Mouse (Mus musculus) heart, adult 9 months (tissue): ENCODE measurements around the gene Snd1.

Source experiments
- DNase-seq, 2 experiments: peaks; one replicate each; pipeline ENCODE4 v3.0.0; 2022; ENCODE audit warnings: low spot score in 2 of 2

Snd1 gene

DNA sequence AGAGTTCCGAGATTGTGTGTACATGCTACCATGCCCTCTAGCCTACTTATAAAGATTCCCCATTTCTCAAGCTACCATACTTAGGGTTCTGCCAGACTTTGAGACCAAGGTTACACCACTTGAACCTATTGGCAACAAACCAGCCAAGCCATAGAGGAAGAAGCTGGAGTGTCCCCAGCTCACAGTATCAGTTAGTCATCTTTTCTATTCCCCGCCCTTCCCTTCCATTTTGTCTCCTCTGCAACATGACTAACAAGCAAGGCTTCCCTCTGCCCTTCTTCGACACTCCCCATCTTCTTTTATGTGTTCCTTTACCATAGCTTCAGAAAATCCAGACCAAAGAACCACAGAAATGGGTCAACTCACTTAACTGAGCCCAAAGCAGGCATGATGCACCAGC is 391.3 kb downstream of the Snd1 start:
- no peak for DNase-seq

- no peak for DNase-seq
These were observed 392.7 kb downstream of the Snd1 start for GRCm38 (mm10) chr6:28867516-28868251.

DNA sequence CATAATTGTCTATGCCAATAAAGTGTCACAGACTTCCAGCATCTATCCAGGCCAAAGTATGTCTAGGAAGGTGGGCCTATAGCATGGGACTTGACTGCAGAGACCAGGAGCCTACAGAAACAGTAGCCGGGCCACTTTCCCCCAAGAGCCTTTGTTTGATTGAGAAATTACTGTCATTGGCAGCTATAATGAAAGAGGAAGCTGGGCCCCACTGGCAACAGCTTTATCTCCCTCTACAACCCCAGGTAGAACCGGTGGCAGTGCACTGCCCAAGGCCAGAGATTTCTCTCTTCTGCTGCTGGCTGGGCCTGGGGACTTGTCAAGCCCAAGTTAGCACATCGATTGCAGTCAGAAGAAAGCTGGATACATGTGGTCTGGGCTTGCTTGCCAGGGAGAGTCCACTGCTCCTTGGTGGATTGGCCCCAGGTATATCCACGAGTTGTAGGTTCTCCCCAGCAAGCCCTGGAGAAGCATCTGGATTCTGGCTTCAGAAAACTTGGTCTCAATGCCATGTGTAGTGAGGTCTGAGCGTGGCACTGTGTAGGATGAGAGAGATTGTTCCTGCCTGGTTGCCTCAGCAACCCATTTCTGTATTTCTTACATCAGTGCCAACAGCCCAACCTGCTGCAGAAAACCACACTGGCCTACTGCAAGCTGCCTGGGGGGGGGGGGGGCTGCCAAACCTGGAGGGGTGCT is 396.9 kb downstream of the Snd1 start:
- no peak for DNase-seq

GRCm38 (mm10) chr6:28872421-28872795 is 397.5 kb downstream of the Snd1 start:
- no peak for DNase-seq

- DNase-seq, result no peak
These were observed 399.1 kb downstream of the Snd1 start for GRCm38 (mm10) chr6:28874053-28874452.

- DNase-seq, result no peak
These were observed 399.8 kb downstream of the Snd1 start for GRCm38 (mm10) chr6:28874759-28875158.

DNA sequence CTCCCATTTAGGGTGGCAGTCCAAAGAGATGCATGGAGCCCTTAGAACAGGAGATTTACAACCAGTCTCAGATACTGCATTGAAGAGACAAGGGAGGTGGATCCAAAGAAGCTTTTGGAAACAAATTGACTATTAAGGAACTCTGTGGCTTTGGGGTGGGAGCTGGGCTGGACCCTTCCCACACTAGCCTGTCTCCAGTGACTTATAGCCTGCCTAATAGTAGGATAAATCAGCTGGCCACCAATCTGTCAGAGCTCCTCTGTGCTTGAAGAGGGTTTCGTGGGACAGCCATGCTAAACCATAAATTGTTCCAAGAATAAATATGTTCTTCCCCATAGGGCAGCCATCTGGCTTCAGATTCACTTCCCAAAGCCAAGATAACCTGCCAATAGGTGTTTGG is 400.4 kb downstream of the Snd1 start:
- no peak for DNase-seq

GRCm38 (mm10) chr6:28876492-28876891 is 401.6 kb downstream of the Snd1 start:
- DNase-seq, result no peak

GRCm38 (mm10) chr6:28877945-28878666 is 403.2 kb downstream of the Snd1 start:
- no peak for DNase-seq

DNA sequence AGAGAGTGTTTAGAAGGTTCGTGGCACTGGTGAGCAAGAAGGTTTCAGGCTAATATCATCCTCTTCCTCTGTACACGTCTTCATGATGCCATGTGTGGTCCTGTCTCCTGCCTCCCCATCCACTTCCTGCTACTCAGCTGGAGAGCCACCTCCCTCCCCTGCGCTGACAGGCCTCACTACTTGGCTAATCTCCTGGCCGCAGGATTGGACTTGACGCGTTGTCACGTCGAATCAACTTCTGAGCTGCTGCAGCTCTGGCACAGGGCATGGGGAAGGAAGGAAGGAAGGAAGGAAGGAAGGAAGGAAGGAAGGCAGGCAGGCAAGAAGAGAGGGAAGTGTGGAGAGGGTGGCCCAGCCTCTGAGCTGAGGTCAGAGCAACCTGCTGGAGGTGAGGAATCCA is 404.4 kb downstream of the Snd1 start:
- no peak for DNase-seq

DNA sequence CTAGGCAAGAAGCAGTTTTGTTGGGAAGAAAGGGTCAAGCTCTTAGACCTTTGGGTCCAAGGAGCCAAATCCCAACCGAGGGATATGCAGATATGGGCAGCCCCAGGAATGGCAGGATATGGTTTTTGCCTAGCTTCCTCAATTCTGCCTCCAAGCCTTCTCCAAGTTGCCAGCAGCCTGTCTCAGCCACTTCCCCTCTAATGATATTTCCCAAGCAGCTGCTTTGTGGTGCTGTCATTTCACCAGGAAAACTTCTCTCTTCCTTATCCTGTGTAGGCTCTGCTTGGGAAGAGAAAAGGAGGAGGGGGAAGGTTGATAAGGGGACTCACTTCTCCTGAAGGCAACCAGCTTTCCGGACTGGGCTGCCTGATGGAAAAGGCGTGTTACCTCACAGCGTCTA is 406.0 kb downstream of the Snd1 start:
- peak in 1 of 2 experiments; percentile 27 for DNase-seq

GRCm38 (mm10) chr6:28883518-28883917 is 408.6 kb downstream of the Snd1 start:
- DNase-seq, result peak; percentile 24 to 31

- DNase-seq, result no peak
These were observed 411.9 kb downstream of the Snd1 start for GRCm38 (mm10) chr6:28886724-28887440.

- DNase-seq, result no peak
These were observed 415.5 kb downstream of the Snd1 start for GRCm38 (mm10) chr6:28890426-28890825.

DNA sequence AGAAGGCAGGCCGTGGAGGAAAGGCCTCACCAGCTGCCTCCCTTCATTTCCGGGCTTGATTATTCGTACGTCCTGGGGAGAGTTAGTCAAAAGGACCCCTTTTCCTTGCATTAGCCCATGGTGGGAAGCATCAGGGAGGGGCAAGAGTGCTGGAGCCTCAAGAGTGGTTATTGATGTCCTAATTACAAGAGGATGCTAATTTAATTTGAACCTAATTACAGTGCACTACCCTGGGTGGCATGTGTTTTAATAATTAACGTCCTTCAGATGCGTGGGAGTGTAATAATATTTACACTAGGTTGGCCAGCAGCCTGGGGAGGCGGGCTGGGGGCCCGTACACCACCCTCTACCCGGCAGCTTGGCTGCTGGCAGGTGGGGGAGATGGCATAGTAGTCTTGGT is 416.5 kb downstream of the Snd1 start:
- DNase-seq, result no peak

- DNase-seq, result no peak
These were observed 420.1 kb downstream of the Snd1 start for GRCm38 (mm10) chr6:28895004-28895515.

- DNase-seq, result peak; percentile 30 to 35
These were observed 420.8 kb downstream of the Snd1 start for GRCm38 (mm10) chr6:28895726-28896125.

GRCm38 (mm10) chr6:28896762-28897320 is 421.9 kb downstream of the Snd1 start:
- DNase-seq, result no peak

DNA sequence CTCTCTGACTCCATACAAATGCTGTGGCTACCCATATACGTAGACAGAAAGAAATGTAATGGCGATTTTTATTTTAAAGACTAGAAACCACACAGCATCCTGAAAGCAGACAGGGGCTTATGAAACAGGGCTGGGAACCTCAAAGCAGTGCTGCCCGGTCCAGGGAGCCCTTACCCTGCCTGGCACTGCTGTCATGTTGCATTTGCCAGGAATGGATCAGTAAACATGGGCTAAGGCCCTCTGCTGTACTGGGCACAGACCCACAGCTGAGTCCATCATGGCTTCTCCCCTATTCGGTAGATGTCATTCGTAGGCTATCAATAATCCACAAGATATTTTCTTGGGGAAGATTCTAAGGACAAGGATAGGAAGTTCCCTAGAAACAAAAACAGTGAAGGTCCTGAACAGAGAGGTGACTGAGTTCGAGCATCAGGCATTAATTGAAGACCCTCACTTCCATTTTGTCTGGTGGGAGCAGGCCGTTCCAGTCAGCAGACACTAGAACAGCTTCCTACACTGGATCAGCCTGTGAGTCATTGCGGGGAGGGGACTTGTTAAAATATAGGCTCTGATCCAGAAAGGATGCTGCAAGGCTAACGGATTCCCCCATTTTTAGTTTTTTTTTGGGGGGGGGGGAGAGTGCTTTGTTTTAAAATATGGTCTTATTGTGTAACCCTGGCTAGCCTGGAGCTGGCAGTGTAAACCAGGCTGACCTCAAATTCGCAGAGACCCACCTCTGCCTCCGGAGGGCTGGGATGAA is 422.6 kb downstream of the Snd1 start:
- DNase-seq, result no peak

DNA sequence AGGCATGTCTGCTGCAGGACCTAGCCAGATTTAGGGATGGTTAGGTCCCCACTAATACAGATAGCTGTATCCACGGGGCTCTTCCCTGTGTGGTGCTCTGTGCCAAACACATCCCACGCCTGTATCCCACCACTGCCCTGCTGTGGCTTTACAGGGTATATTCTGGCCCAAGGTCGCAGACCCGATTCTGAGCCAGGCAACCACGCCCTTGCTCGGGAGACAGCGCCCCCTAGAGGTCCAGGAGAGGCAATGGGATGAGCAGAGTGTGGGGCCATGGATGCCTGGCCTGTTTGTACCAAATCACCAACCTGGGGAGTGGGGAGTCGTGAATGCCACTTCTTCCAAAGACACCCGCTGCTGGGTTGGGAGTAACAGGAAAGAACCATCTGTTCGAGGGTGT is 423.9 kb downstream of the Snd1 start:
- DNase-seq, result no peak

GRCm38 (mm10) chr6:28902573-28902972 is 427.6 kb downstream of the Snd1 start:
- no peak for DNase-seq
